Mouse (Mus musculus) CH12.LX (cell line): ENCODE results near the gene Slc44a4. TPM values are rescaled to one million over a fixed set of nuclear protein-coding genes. Genes with fewer than 3 reads are reported as not detected.

Source experiments
- DNase-seq: peaks from one replicate; pipeline ENCODE4 v3.0.0-alpha.2; 2013; ENCODE audit errors: extremely low read depth
- H3K27ac ChIP-seq: 2 replicates; pipeline ENCODE4 v1.5.1; 2012; ENCODE audit warnings: low read depth, mild to moderate bottlenecking, control low read depth, moderate library complexity; ENCODE audit not compliant: insufficient read depth
- H3K27me3 ChIP-seq: replicated peaks from 2 replicates; pipeline ENCODE3; 2012; ENCODE audit warnings: inconsistent platforms
- H3K36me3 ChIP-seq, 2 experiments: replicated peaks in 1 of 2; 2 replicates each; pipeline versions ENCODE3 to v1.6.1; 2012; ENCODE audit warnings: inconsistent platforms in 1 of 2, low read length in 1 of 2, mild to moderate bottlenecking in 1 of 2, mixed read lengths in 1 of 2, moderate library complexity in 1 of 2; ENCODE audit not compliant: control insufficient read depth in 1 of 2, insufficient read depth in 1 of 2
- H3K4me1 ChIP-seq, 2 experiments: 2 replicates each; pipeline ENCODE4 v1.6.1; 2012; ENCODE audit warnings: inconsistent platforms in 1 of 2, moderate library complexity in 1 of 2; ENCODE audit not compliant: insufficient read depth in 2 of 2, control insufficient read depth in 1 of 2
- H3K4me2 ChIP-seq: 2 replicates; pipeline ENCODE4 v1.6.1; 2012; ENCODE audit warnings: low read depth, mild to moderate bottlenecking, control low read depth; ENCODE audit not compliant: poor library complexity, insufficient read depth, severe bottlenecking
- H3K4me3 ChIP-seq, 3 experiments: fragments of 150-350 bp in 1 of 3; sonication (generic) in 1 of 3; replicated peaks in 1 of 3; 2 replicates each; pipeline versions ENCODE3 to v1.5.1; 2011 to 2012; ENCODE audit warnings: low read depth in 2 of 3, low read length in 2 of 3, mild to moderate bottlenecking in 2 of 3, moderate library complexity in 2 of 3, control low read depth in 1 of 3, improper control_type of control experiment in 1 of 3, inconsistent platforms in 1 of 3, mixed read lengths in 1 of 3; ENCODE audit not compliant: poor library complexity in 1 of 3
- H3K79me2 ChIP-seq: replicated peaks from 2 replicates; pipeline ENCODE4 v1.6.1; 2012; ENCODE audit warnings: mild to moderate bottlenecking, moderate library complexity; ENCODE audit not compliant: control insufficient read depth, poor library complexity, insufficient read depth, severe bottlenecking; ENCODE audit errors: extremely low read depth
- H3K9ac ChIP-seq: 2 replicates; pipeline ENCODE4 v1.6.1; 2012; ENCODE audit warnings: low read depth, mild to moderate bottlenecking, control low read depth, moderate library complexity; ENCODE audit not compliant: insufficient read depth
- H3K9me3 ChIP-seq: replicated peaks from 2 replicates; pipeline ENCODE3; 2012; ENCODE audit warnings: low read length, inconsistent platforms, mixed read lengths
- BHLHE40 ChIP-seq: IDR thresholded peaks from 2 replicates; pipeline ENCODE4 v1.6.1; 2011; ENCODE audit warnings: mild to moderate bottlenecking, low read depth, low read length, improper control_type of control experiment
- CHD1 ChIP-seq: IDR thresholded peaks from 2 replicates; pipeline ENCODE4 v1.6.1; 2012; ENCODE audit warnings: low read depth, low read length, improper control_type of control experiment, inconsistent platforms
- ETS1 ChIP-seq: conservative IDR thresholded peaks from 2 replicates; pipeline ENCODE4 v1.6.1; 2012; ENCODE audit warnings: low read depth, mild to moderate bottlenecking, inconsistent platforms, low read length, improper control_type of control experiment, moderate library complexity
- GABPA ChIP-seq: IDR thresholded peaks from 2 replicates; pipeline ENCODE4 v1.6.1; 2012; ENCODE audit warnings: low read depth, low read length, improper control_type of control experiment, inconsistent platforms; ENCODE audit not compliant: insufficient replicate concordance
- HCFC1 ChIP-seq: IDR thresholded peaks from 2 replicates; pipeline ENCODE4 v1.6.1; 2012; ENCODE audit warnings: low read depth, mild to moderate bottlenecking, inconsistent platforms, low read length, improper control_type of control experiment
- IRF4 ChIP-seq: IDR thresholded peaks from 2 replicates; pipeline ENCODE4 v1.6.1; 2014; ENCODE audit warnings: low read depth, mild to moderate bottlenecking, inconsistent platforms, low read length, improper control_type of control experiment
- JUND ChIP-seq: conservative IDR thresholded peaks from 2 replicates; pipeline ENCODE4 v1.6.1; 2011; ENCODE audit warnings: low read depth, low read length, improper control_type of control experiment
- KAT2A ChIP-seq: IDR thresholded peaks from 2 replicates; pipeline ENCODE4 v1.6.1; 2012; ENCODE audit warnings: low read length, improper control_type of control experiment, inconsistent platforms; ENCODE audit not compliant: insufficient replicate concordance
- MXI1 ChIP-seq: IDR thresholded peaks from 2 replicates; pipeline ENCODE4 v1.6.1; 2011; ENCODE audit warnings: mild to moderate bottlenecking, low read depth, low read length, improper control_type of control experiment
- MYC ChIP-seq: IDR thresholded peaks from 2 replicates; pipeline ENCODE4 v1.6.1; 2011; ENCODE audit warnings: low read depth, mild to moderate bottlenecking, improper control_type of control experiment, low read length
- NELFE ChIP-seq: IDR thresholded peaks from 2 replicates; pipeline ENCODE4 v1.6.1; 2011; ENCODE audit warnings: low read depth, low read length, improper control_type of control experiment
- NRF1 ChIP-seq: IDR thresholded peaks from 2 replicates; pipeline ENCODE4 v1.6.1; 2014; ENCODE audit warnings: low read depth, mild to moderate bottlenecking, inconsistent platforms, low read length, improper control_type of control experiment, moderate library complexity
- PAX5 ChIP-seq: IDR thresholded peaks from 2 replicates; pipeline ENCODE4 v1.6.1; 2012; ENCODE audit warnings: low read length, inconsistent platforms, mixed read lengths
- SMC3 ChIP-seq: IDR thresholded peaks from 2 replicates; pipeline ENCODE4 v1.6.1; 2011; ENCODE audit warnings: low read depth, low read length, improper control_type of control experiment
- UBTF ChIP-seq: IDR thresholded peaks from 2 replicates; pipeline ENCODE4 v1.6.1; 2012; ENCODE audit warnings: low read depth, mild to moderate bottlenecking, inconsistent platforms, low read length, improper control_type of control experiment, moderate library complexity
- USF2 ChIP-seq: conservative IDR thresholded peaks from 2 replicates; pipeline ENCODE4 v1.6.1; 2011; ENCODE audit warnings: low read depth, low read length, improper control_type of control experiment
- ZKSCAN1 ChIP-seq: IDR thresholded peaks from 2 replicates; pipeline ENCODE4 v1.6.1; 2012; ENCODE audit warnings: low read depth, inconsistent platforms, low read length, improper control_type of control experiment, borderline replicate concordance
- ZMIZ1 ChIP-seq: IDR thresholded peaks from 2 replicates; pipeline ENCODE4 v1.6.1; 2012; ENCODE audit warnings: low read depth, mild to moderate bottlenecking, inconsistent platforms, low read length, improper control_type of control experiment
- dilution Hi-C: fragments of 300-500 bp; cut with MboI; formaldehyde crosslinking; loops from 2 replicates; pipeline ENCODE4 v1.14.3; 2020; ENCODE audit warnings: low sequenced_read_pairs; ENCODE audit not compliant: extremely low pct_unique_long_range_greater_than_20kb, extremely low pct_ligation_motif_present
- in situ Hi-C: fragments of 300-500 bp; cut with MboI; formaldehyde crosslinking; loops from 3 replicates; pipeline ENCODE4 v1.14.3; 2019; ENCODE audit warnings: low sequenced_read_pairs, low pct_ligation_motif_present, low pct_unique_long_range_greater_than_20kb, mixed read lengths
- polyA plus RNA-seq: library from polyadenylated mRNA; unstranded; fragments of >175 nt; gene quantifications from 2 replicates; pipeline ENCODE4 v1.2.1, GENCODE M21; 2012; ENCODE audit warnings: low read depth; ENCODE audit not compliant: insufficient read length
- total RNA-seq, 2 experiments: library from RNA; depleted of rRNA; stranded (reverse); fragments of 300-350 nt in 1 of 2; fragments of >200 nt in 1 of 2; gene quantifications; 2 replicates each; pipeline ENCODE4 v1.2.3; 2012 to 2014

Slc44a4 gene
- total and polyA plus RNA-seq, 3 experiments, result 0.55 to 1.4 (median 0.62) TPM

- H3K9me3 ChIP-seq, result no peaks in the 10 kb centered on the region
- TF ChIP-seq BHLHE40, result no peak
- TF ChIP-seq USF2, result no peak
- TF ChIP-seq GABPA, result no peak
- no peak for TF ChIP-seq NELFE
- TF ChIP-seq ZKSCAN1, result no peak
- no peak for TF ChIP-seq PAX5
- no peak for TF ChIP-seq ZMIZ1
- no peak for TF ChIP-seq KAT2A
- no peak for TF ChIP-seq SMC3
- TF ChIP-seq CHD1, result no peak
- no peak for TF ChIP-seq HCFC1
- no peak for TF ChIP-seq MYC
- TF ChIP-seq MXI1, result no peak
- TF ChIP-seq NRF1, result no peak
- TF ChIP-seq UBTF, result no peak
- no peak for TF ChIP-seq ETS1
- H3K4me3 ChIP-seq, result no peak overlapping the region
- H3K27me3 ChIP-seq, result no peaks in the 10 kb centered on the region
- H3K36me3 ChIP-seq, result peaks cover 0 to 9% of the 10 kb centered on the region in 2 experiments
- dilution Hi-C loops, result no loop called here
- no peak for DNase-seq
- in situ Hi-C loops, result no loop called here
- no peaks in the 10 kb centered on the region for H3K4me1 ChIP-seq
- no peak overlapping the region for H3K27ac ChIP-seq
- no peak overlapping the region for H3K4me2 ChIP-seq
- H3K9ac ChIP-seq, result no peak overlapping the region
- H3K79me2 ChIP-seq, result no peaks in the 10 kb centered on the region
Measured at GRCm38 (mm10) chr17:34943128-34943815, 29.0 kb downstream of the Slc44a4 start.

GRCm38 (mm10) chr17:34944362-34944761 is 30.1 kb downstream of the Slc44a4 start:
- Histone ChIP-seq H3K4me2 (no peak overlapping the region), H3K79me2 (no peaks in the 10 kb centered on the region), H3K4me1 (peaks cover 0 to 1% of the 10 kb centered on the region in 2 experiments; a peak in 2 of 4 replicates), H3K36me3 (peaks cover under 1 to 11% of the 10 kb centered on the region in 2 experiments), H3K4me3 (no peak overlapping the region), H3K9me3 (no peaks in the 10 kb centered on the region), H3K9ac (no peak overlapping the region), H3K27ac (no peak overlapping the region), H3K27me3 (no peaks in the 10 kb centered on the region)
- no peak for DNase-seq
- TF ChIP-seq IRF4, result no peak
- no peak for TF ChIP-seq GABPA
- TF ChIP-seq ZKSCAN1, result no peak
- no peak for TF ChIP-seq JUND
- TF ChIP-seq ETS1, result no peak
- TF ChIP-seq SMC3, result no peak
- in situ Hi-C loops (no loop called here), dilution Hi-C loops (no loop called here)
